Mouse (Mus musculus): ENCODE results near the gene Tmem192. TPM values are rescaled to one million over a fixed set of nuclear protein-coding genes. Genes with fewer than 3 reads are reported as not detected.

Gene Tmem192
- polyA plus RNA-seq, 1 experiment from 2014 or later: 34.1 TPM

DNA sequence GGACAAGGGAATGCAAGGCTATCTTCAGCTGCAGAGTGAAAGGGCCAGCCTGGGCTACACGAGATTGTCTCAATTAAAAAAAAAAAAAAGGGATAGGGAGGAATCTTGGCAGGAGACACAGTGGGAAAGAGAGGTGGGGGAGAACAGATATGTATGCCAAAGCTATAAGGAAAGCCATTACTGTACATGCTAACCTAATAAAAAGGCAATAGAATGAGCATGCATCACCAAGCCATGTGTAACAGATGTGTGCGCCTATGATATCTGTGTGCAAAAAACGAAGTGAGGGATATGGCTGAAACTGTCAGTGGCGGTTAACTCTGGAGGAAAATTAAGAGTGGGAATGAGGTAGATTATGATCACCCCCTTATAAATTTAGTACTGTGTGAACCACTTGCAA, 21.2 kb upstream of the Tmem192 start:
- Histone ChIP-seq H3K4me1 (replicated peaks; ENCODE audit: control insufficient read depth, insufficient read depth, low read length) (0 out of 2 replicates have a peak, but pooled peaks cover 2% of the 10 kb centered on the region), H3K36me3 (replicated peaks; ENCODE audit: control insufficient read depth, insufficient read depth) (no peaks in the 10 kb centered on the region), H3K4me3 (replicated peaks; ENCODE audit: low read length) (no peak overlapping the region), H3K9me3 (ENCODE audit: control insufficient read depth, low read length) (no peaks in the 10 kb centered on the region), H3K4me2 (replicated peaks) (no peak overlapping the region), H3K27ac (no peak overlapping the region), H3K9ac (no peak overlapping the region), H3K27me3 (ENCODE audit: control insufficient read depth, insufficient read depth, low read length) (no peaks in the 10 kb centered on the region)
- ATAC-seq (ENCODE audit: low FRiP score): no peak
- WGBS: 81% methylated on average over 4 of the region's 4 CpGs
- DNase-seq (ENCODE audit: low spot score): no peak

DNA sequence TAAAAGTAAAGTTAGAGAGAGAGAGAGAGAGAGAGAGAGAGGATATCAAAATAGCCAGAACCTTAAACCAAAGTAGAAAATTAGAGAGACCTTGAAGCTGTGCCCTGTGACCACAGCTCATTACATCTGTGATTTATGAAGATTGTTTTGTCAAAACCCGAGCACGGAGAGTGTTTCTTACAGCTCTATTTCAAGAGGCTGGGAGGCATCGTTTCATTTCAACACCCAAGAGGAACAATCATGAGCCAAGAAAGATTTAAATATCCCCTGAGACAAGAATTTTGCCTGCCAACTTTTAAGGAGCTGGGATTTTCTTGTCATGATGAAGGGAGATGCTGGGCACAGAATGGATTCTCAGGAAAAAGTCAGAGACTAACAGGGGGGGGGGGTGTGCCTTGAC, 20.6 kb upstream of the Tmem192 start:
- Histone ChIP-seq H3K4me3 (replicated peaks; ENCODE audit: low read length) (no peak overlapping the region), H3K27me3 (ENCODE audit: control insufficient read depth, insufficient read depth, low read length) (no peaks in the 10 kb centered on the region), H3K9me3 (ENCODE audit: control insufficient read depth, low read length) (no peaks in the 10 kb centered on the region), H3K9ac (no peak overlapping the region), H3K27ac (no peak overlapping the region), H3K4me2 (replicated peaks) (no peak overlapping the region), H3K36me3 (replicated peaks; ENCODE audit: control insufficient read depth, insufficient read depth) (no peaks in the 10 kb centered on the region), H3K4me1 (replicated peaks; ENCODE audit: control insufficient read depth, insufficient read depth, low read length) (0 out of 2 replicates have a peak, but pooled peaks cover 2% of the 10 kb centered on the region)
- 35% methylated on average over 3 of the region's 3 CpGs for whole genome bisulfite sequencing
- ATAC-seq (ENCODE audit: low FRiP score) (no peak), DNase-seq (ENCODE audit: low spot score) (no peak)

DNA sequence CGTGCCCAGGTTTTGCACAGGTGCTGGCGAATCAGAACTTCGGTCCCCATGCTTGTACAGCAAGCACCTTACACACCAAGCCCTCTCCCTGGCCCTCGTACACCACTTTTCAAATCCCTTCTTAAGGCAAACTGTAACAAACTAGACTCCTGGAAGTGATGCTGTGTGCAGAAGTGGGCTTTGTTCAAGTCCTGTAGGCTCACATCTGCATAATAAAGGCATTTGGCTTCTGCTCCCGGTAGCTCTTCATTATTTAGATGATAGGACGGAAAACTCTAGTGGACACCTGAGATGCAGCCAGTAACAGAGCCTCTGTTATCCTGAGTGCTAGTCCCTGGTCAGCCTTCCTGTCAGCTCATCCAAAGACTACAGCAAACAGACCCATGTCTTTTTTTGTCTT, 18.0 kb upstream of the Tmem192 start:
- H3K27me3 ChIP-seq (ENCODE audit: control insufficient read depth, insufficient read depth, low read length): no peaks in the 10 kb centered on the region
- H3K4me3 ChIP-seq (replicated peaks; ENCODE audit: low read length): no peak overlapping the region
- no peak overlapping the region for H3K27ac ChIP-seq
- ATAC-seq (ENCODE audit: low FRiP score) (no peak), DNase-seq (ENCODE audit: low spot score) (no peak)
- H3K4me2 ChIP-seq (replicated peaks): no peak overlapping the region
- no peaks in the 10 kb centered on the region for H3K36me3 ChIP-seq (replicated peaks; ENCODE audit: control insufficient read depth, insufficient read depth)
- H3K9me3 ChIP-seq (ENCODE audit: control insufficient read depth, low read length): no peaks in the 10 kb centered on the region
- 83% methylated on average over 6 of the region's 6 CpGs for WGBS
- H3K4me1 ChIP-seq (replicated peaks; ENCODE audit: control insufficient read depth, insufficient read depth, low read length): no peaks in the 10 kb centered on the region
- no peak overlapping the region for H3K9ac ChIP-seq

DNA sequence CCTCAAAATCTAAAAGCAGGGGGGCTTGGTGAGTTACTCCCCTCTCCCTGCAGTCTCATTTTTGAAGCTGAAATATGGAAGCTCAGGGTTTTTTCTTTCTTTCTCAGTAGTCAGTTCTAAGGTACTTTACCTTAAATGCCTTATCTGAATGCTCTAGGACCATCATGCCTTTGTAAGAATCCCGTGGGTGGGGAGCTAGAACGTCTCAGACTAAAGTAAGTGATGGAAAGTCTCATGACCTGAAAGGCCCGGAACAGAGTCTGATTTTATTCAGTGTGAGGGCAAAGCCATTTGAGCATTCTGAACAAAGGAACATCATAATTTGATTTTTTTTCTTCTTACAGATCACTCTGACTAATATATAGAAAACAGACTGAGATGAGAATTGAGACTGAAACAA, 12.0 kb upstream of the Tmem192 start:
- H3K9me3 ChIP-seq (ENCODE audit: control insufficient read depth, low read length): no peaks in the 10 kb centered on the region
- no peak overlapping the region for H3K4me3 ChIP-seq (replicated peaks; ENCODE audit: low read length)
- WGBS: 60% methylated on average over 3 of the region's 3 CpGs
- DNase-seq (ENCODE audit: low spot score) (no peak), ATAC-seq (ENCODE audit: low FRiP score) (no peak)
- no peaks in the 10 kb centered on the region for H3K36me3 ChIP-seq (replicated peaks; ENCODE audit: control insufficient read depth, insufficient read depth)
- no peaks in the 10 kb centered on the region for H3K4me1 ChIP-seq (replicated peaks; ENCODE audit: control insufficient read depth, insufficient read depth, low read length)
- no peaks in the 10 kb centered on the region for H3K27me3 ChIP-seq (ENCODE audit: control insufficient read depth, insufficient read depth, low read length)
- H3K27ac ChIP-seq: no peak overlapping the region
- H3K4me2 ChIP-seq (replicated peaks): no peak overlapping the region
- H3K9ac ChIP-seq: no peak overlapping the region

DNA sequence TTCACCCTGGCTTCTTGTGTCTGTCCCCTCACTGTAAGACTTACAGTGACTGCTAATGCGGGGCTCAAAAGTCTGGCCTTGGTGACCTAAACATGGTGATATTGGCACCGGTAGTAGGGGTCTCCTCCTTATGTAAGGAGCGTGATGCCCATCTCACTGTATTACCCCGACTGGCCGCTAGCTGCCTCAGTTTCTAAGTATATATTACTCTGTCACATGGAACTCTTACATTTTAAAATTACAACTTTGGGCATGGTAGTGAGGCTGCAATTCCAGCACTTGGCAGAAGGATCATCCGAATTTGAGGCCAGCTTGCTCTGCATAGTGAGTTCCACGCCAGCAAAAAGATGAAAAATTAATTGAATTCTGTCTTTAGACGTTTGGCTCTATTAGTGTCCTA, 6.0 kb upstream of the Tmem192 start:
- WGBS: 77% methylated on average over 8 of the region's 8 CpGs
- H3K27me3 ChIP-seq (ENCODE audit: control insufficient read depth, insufficient read depth, low read length): no peaks in the 10 kb centered on the region

DNA sequence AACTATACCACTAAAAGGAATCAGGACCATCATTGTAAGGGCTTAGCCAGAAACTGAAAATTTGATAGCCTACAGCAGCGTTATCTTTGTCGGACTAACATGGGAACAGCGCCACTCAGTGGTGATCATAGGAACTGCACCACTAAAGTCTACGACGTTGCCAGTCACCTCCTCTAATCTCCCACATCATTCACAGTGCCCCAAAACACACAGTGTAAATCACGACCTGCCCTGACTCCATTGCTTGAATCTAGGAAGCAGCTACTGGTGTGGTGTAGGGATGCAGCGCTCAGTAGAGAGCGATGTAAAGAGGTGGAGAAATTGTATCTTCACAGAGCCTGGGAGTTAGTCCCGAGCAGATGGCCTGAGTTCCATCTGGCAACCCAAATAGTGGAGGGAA, 5.5 kb upstream of the Tmem192 start:
- no peak overlapping the region; the same call in 1 of the 2 replicates for H3K4me2 ChIP-seq (replicated peaks)
- H3K9me3 ChIP-seq (ENCODE audit: control insufficient read depth, low read length): no peaks in the 10 kb centered on the region
- no peak overlapping the region for H3K9ac ChIP-seq
- no peak overlapping the region for H3K4me3 ChIP-seq (replicated peaks; ENCODE audit: low read length)
- peak; percentile 97 for DNase-seq (ENCODE audit: low spot score)
- 0 out of 2 replicates have a peak, but pooled peaks cover 6% of the 10 kb centered on the region for H3K4me1 ChIP-seq (replicated peaks; ENCODE audit: control insufficient read depth, insufficient read depth, low read length)
- ATAC-seq (ENCODE audit: low FRiP score): peak; percentile 72
- no peaks in the 10 kb centered on the region for H3K27me3 ChIP-seq (ENCODE audit: control insufficient read depth, insufficient read depth, low read length)
- H3K36me3 ChIP-seq (replicated peaks; ENCODE audit: control insufficient read depth, insufficient read depth): no peaks in the 10 kb centered on the region
- H3K27ac ChIP-seq: no peak overlapping the region
- 10% methylated on average over 9 of the region's 9 CpGs for WGBS

More for the DNA sequence above, 6.0 kb upstream of the Tmem192 start:
- no peak for DNase-seq (ENCODE audit: low spot score)
- Histone ChIP-seq H3K4me3 (replicated peaks; ENCODE audit: low read length) (no peak overlapping the region), H3K36me3 (replicated peaks; ENCODE audit: control insufficient read depth, insufficient read depth) (no peaks in the 10 kb centered on the region), H3K9ac (no peak overlapping the region), H3K27ac (no peak overlapping the region), H3K4me1 (replicated peaks; ENCODE audit: control insufficient read depth, insufficient read depth, low read length) (0 out of 2 replicates have a peak, but pooled peaks cover 6% of the 10 kb centered on the region), H3K4me2 (replicated peaks) (no peak overlapping the region), H3K9me3 (ENCODE audit: control insufficient read depth, low read length) (no peaks in the 10 kb centered on the region)
- no peak; the same call in 1 of the 2 replicates for ATAC-seq (ENCODE audit: low FRiP score)

DNA sequence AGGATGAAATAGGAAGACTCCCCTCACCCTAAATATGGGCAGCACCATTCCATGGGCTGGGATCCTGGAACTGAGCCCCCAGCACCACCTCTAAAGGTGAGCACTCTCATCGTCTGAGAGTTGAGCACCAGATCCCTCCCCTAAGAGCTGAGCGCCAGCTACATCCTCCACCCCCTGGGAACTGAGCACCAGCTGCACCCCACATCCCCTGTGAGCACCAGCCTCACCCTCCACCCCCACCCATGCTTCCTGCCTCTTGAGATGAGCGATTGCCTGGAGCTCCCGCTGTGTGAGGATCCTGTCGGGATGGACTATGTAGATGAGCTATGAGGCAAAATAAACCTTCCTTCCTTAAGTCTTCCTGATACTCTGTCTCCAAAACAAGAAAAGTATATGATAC, 4.0 kb upstream of the Tmem192 start:
- no peak for DNase-seq (ENCODE audit: low spot score)
- no peaks in the 10 kb centered on the region for H3K9me3 ChIP-seq (ENCODE audit: control insufficient read depth, low read length)
- H3K9ac ChIP-seq: no peak overlapping the region; the same call in 1 of the 2 replicates
- 0 out of 2 replicates have a peak, but pooled peaks cover 6% of the 10 kb centered on the region for H3K4me1 ChIP-seq (replicated peaks; ENCODE audit: control insufficient read depth, insufficient read depth, low read length)
- no peaks in the 10 kb centered on the region for H3K36me3 ChIP-seq (replicated peaks; ENCODE audit: control insufficient read depth, insufficient read depth)
- H3K4me3 ChIP-seq (replicated peaks; ENCODE audit: low read length): no peak overlapping the region
- 20% methylated on average over 5 of the region's 5 CpGs for WGBS
- H3K27me3 ChIP-seq (ENCODE audit: control insufficient read depth, insufficient read depth, low read length): no peaks in the 10 kb centered on the region
- H3K27ac ChIP-seq: no peak overlapping the region
- ATAC-seq (ENCODE audit: low FRiP score): no peak
- peak overlapping the region; percentile 23; the same call in 1 of the 2 replicates for H3K4me2 ChIP-seq (replicated peaks)

DNA sequence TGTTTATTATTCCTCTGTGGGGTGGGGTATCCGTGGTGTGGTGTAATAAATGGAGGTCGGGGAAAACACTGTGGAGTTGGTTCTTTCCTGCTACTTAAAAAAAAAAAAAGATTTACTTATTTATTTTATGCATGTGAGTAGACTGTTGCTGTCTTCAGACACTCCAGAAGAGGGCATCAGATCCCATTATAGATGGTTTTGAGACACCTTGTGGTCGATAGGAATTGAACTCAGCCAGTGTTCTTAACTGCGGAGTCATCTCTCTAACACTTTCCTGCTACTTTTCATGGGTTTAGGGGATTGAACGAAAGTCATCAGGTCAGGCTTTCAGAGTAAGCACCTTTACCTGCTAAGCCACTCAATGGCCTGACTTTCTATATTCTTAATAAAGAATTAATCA, 2.2 kb upstream of the Tmem192 start:
- H3K27me3 ChIP-seq (ENCODE audit: control insufficient read depth, insufficient read depth, low read length): no peaks in the 10 kb centered on the region
- no peaks in the 10 kb centered on the region for H3K36me3 ChIP-seq (replicated peaks; ENCODE audit: control insufficient read depth, insufficient read depth)
- H3K27ac ChIP-seq: no peak overlapping the region
- no peak for ATAC-seq (ENCODE audit: low FRiP score)
- H3K9ac ChIP-seq: no peak overlapping the region
- H3K4me1 ChIP-seq (replicated peaks; ENCODE audit: control insufficient read depth, insufficient read depth, low read length): 0 out of 2 replicates have a peak, but pooled peaks cover 6% of the 10 kb centered on the region
- no peak overlapping the region for H3K4me2 ChIP-seq (replicated peaks)
- WGBS: 26% methylated on average over 5 of the region's 5 CpGs
- no peaks in the 10 kb centered on the region for H3K9me3 ChIP-seq (ENCODE audit: control insufficient read depth, low read length)
- no peak for DNase-seq (ENCODE audit: low spot score)
- no peak overlapping the region for H3K4me3 ChIP-seq (replicated peaks; ENCODE audit: low read length)

DNA sequence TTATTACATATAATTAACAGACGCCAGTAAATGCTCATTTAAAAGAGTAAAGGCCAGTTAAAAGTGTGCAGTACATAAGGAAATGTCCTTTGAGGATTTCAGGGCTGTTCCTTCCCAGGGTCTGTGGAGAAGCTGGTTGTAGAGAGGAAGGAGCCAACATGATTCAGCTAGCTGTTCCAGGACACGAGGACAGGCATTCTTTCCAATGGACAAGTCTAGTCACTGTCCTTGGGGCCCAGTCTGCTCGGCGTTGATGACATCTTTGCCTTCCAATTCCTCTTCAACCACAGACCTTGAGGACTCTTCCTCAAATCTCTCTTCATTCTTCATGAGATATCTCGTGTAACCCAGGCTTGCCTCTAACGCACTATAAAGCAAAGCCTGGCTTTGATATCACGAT, 1.4 kb upstream of the Tmem192 start:
- Histone ChIP-seq H3K9me3 (ENCODE audit: control insufficient read depth, low read length) (no peaks in the 10 kb centered on the region), H3K4me3 (replicated peaks; ENCODE audit: low read length) (no peak overlapping the region), H3K27me3 (ENCODE audit: control insufficient read depth, insufficient read depth, low read length) (no peaks in the 10 kb centered on the region), H3K4me2 (replicated peaks) (no peak overlapping the region), H3K4me1 (replicated peaks; ENCODE audit: control insufficient read depth, insufficient read depth, low read length) (0 out of 2 replicates have a peak, but pooled peaks cover 6% of the 10 kb centered on the region), H3K9ac (no peak overlapping the region), H3K36me3 (replicated peaks; ENCODE audit: control insufficient read depth, insufficient read depth) (no peaks in the 10 kb centered on the region), H3K27ac (no peak overlapping the region)
- DNase-seq (ENCODE audit: low spot score): no peak
- no peak for ATAC-seq (ENCODE audit: low FRiP score)
- WGBS: 87% methylated on average over 7 of the region's 7 CpGs

DNA sequence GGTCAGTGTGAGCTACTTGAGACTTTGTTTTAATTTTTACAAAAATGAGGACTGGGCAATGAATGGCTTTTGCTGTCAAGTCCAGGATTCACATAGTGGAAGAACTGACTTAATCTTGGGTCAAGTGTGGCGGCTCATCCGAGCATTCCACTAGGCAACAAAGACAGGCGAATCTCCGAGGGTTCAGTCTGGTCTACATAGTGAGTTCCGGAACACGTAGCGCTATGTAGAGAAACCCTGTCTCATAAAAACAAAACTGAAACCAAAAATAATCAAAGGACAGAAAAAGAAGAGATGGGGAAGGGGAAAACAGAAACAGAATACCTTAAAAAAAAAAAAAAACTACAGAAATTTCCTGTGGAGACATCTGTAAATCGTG, 555 bp upstream of the Tmem192 start:
- no peak for DNase-seq (ENCODE audit: low spot score)
- Histone ChIP-seq H3K27ac (no peak overlapping the region), H3K9me3 (ENCODE audit: control insufficient read depth, low read length) (no peaks in the 10 kb centered on the region), H3K9ac (no peak overlapping the region), H3K36me3 (replicated peaks; ENCODE audit: control insufficient read depth, insufficient read depth) (no peaks in the 10 kb centered on the region), H3K4me2 (replicated peaks) (peak overlapping the region; percentile 51; the same call in 1 of the 2 replicates), H3K4me1 (replicated peaks; ENCODE audit: control insufficient read depth, insufficient read depth, low read length) (0 out of 2 replicates have a peak, but pooled peaks cover 6% of the 10 kb centered on the region), H3K27me3 (ENCODE audit: control insufficient read depth, insufficient read depth, low read length) (no peaks in the 10 kb centered on the region), H3K4me3 (replicated peaks; ENCODE audit: low read length) (peak overlapping the region; percentile 72; the same call in 1 of the 2 replicates)
- 55% methylated on average over 8 of the region's 8 CpGs for WGBS
- no peak for ATAC-seq (ENCODE audit: low FRiP score)

Data from hindbrain, embryonic 14.5 days (tissue).